Mouse (Mus musculus) layer of hippocampus, adult 8-10 months (tissue): ENCODE measurements around the gene Rpf2. TPM values are rescaled to one million over a fixed set of nuclear protein-coding genes. Genes with fewer than 3 reads are reported as not detected.

Experiments
- DNase-seq, 2 experiments: peaks; one replicate each; pipeline ENCODE4 v3.0.0; 2022; ENCODE audit warnings: low spot score in 2 of 2
- total RNA-seq, 4 experiments: library from RNA; stranded (reverse); gene quantifications; 2 replicates each; pipeline ENCODE4 v1.2.4; 2022

Gene Rpf2
- total RNA-seq, 4 experiments from 2014 or later, result 16.2 to 23.9 (median 22.2) TPM

DNA sequence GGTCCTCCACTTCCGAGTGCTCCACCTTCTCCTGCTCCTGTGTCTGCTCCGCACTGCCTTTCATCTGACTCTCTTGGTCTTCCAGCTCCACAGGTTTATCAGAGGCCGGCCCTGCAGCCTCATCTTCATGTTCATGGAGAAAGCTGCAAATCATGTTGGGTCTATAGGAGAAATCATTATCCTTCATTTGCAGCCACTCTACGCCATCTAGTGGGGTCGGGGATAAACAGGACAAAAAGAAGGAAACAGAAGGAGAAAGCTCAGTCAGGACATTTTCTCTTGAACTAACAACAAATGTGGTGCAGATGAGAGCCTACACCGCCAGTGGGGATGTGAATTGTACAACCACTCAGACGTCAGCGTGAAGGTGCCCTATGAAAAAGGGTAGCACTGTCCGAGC, 2.8 kb upstream of the Rpf2 start:
- DNase-seq, result no peak

- peak in 1 of 2 experiments; percentile 18 for DNase-seq
Measured at GRCm38 (mm10) chr10:40247166-40247716, 405 bp upstream of the Rpf2 start.

- no peak for DNase-seq
Measured at GRCm38 (mm10) chr10:40237826-40238225, 9.0 kb downstream of the Rpf2 start.

- DNase-seq, result no peak
Measured at GRCm38 (mm10) chr10:40233241-40233640, 13.6 kb downstream of the Rpf2 start.

DNA sequence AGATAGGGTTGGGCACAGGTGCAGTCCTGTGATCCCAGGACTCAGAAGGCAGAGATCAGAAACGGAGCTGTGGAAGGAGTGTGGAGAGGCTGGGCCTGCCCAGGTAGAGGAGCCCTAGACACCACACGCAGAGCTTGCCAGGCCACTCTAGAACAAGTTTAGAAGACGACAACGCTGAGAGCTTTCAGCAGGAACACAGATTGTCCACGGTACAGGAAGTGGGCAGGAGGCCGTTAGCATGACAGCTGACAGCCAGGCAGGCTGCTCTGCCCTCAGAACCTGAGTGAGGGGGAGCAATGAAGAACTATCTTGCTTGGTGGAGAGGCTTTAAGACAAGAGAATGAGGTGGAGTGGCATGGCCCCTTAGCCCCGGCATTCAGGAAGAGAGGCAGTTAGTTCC, 14.4 kb downstream of the Rpf2 start:
- no peak for DNase-seq

- no peak for DNase-seq
Measured at GRCm38 (mm10) chr10:40229725-40230124, 17.1 kb downstream of the Rpf2 start.

DNA sequence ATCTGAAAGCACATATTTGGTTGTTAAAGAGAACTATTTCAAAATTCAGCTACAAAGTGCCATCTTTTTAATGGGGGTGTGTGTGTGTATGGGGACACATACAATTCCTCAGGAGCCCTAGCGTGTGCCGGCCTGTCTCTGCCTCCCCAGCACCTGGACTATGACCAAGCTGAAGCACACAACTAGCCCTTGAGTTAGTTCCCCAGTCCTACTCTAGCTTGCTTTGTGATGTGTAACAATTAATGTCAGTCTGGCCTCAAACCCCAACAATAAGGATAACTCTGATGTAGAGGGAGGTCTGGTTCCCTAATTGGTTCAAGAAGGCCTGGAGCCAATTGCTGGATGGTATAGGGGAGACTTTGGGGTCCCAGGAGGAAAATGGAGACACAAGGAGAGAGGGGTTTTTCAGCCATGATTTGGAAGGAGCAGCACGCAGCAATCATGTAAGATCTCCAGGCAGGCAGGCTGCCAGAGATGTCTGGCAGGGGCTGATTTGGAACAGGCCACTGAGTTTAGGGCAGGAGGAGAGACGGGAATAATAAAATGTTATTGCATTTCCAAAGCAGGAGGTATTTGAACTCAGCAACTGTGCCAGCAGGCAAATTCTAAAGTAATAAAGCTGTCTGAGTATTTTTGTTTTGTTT, 19.1 kb downstream of the Rpf2 start:
- no peak for DNase-seq

GRCm38 (mm10) chr10:40218874-40219273, 28.0 kb downstream of the Rpf2 start:
- peak in 1 of 2 experiments; percentile 11 for DNase-seq

GRCm38 (mm10) chr10:40212443-40213169, 34.2 kb downstream of the Rpf2 start:
- DNase-seq, result peak; percentile 83 to 94

DNA sequence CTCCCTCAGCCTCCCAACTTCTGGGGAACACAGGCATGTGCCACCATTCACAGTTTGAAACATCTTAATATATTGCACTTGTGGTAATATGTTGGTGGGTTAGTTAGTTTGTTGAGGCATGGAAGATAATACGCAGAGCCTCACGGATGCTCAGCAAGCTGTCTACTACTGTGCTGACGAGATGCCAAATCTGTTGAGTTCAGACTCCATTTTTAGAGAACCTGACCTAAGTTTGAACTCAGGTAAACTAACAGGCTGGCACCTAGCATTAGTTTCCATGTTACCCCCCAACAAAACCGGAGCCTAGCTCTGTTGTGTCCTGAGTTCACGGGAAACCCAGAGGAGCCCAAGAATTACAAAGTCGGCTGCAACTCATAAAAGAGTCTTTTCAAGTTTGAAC, 51.8 kb downstream of the Rpf2 start:
- no peak for DNase-seq

DNA sequence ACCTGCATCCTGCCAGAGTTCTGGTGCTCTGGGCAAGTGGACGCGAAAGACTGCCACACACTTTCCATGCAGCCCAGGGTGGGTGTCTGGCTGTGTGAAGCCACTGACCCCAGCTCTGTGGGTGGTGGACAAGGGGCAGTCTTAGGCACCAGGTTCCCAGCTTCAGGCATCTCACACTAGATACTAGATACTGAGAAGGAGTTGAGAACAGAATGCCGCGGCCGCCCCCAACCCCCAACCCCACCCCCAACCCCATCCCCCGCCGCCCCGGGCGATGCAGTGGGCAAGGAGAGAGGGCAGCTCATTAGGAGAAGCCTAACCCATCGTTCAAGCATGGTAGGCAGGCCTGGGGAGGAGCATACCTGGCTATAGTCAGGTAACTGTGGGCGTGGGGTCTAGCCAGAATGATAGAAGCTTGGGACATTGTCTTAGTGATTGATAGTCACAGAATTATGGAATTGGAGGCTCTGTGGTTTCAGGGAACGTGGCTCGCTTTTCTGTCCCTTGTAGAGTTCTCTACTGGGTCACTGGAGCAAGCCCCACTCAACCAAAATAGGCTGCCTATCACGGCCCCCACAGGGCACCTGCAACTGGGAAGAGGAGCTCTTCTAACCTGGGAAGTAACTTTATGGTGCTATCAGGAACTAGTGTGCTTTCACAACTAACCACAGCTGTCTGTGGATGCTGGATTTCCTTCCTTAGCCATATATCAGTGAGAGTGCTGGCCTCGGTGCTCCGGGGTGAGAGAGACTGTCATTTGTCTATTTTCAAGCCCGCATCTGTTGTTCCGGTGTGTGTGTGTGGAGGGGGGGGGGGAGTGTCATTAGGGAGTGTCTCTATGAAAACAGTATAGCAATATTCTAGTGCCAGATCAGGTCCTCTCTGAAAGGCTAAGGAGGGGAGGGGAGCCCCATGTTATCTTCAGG, 54.6 kb downstream of the Rpf2 start:
- DNase-seq, result no peak

DNA sequence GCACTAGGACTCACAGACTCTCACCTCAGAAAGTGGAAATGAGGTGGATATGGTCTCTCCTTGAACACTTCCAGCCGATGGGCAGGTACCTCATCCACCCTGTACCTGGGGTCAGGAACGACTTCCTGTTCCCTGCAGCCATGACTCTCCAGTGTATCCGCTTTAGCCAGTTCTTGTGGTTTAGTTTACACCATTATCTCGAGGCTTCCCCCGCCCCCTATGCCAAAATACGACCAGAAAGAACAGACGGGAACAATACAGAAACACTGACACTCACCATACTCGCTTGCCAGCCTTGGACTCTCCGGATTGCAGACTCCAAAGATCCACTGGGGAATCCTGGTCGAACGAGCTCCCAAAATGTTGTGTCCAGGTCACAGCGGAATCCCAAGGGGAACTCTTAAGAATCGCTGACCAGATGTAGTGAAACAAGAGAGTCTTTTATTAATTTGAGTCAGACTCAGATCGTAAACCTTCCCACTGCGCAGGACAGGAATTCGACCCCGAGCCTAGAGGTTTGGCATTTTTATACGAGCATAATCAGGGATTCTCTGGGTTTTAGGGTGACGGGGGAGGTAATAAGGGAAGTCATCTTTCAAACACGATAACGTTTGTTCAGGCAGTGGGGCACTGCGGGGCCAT, 55.4 kb downstream of the Rpf2 start:
- no peak for DNase-seq

DNA sequence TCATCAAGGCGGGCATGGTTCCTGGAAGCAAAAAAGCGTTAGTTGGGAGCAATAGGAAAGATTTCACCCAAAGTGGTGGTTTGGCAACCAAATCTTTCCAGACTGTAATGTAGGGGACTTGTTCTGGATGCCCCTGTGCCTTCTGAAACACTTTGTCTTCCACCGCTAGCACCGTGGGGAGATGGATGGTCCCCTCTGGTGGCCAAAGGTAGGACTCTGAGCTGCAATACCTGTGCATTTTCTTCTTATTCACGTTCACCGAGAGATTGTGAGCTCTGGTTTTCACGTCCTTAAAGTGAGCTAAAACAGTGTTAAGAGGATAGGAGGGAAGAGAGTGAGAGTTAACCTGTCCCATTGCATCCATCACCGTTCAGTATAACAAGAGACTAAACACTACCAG, 56.0 kb downstream of the Rpf2 start:
- DNase-seq, result no peak

GRCm38 (mm10) chr10:40189689-40190088, 57.1 kb downstream of the Rpf2 start:
- no peak for DNase-seq

GRCm38 (mm10) chr10:40188831-40189230, 58.0 kb downstream of the Rpf2 start:
- DNase-seq, result no peak

DNA sequence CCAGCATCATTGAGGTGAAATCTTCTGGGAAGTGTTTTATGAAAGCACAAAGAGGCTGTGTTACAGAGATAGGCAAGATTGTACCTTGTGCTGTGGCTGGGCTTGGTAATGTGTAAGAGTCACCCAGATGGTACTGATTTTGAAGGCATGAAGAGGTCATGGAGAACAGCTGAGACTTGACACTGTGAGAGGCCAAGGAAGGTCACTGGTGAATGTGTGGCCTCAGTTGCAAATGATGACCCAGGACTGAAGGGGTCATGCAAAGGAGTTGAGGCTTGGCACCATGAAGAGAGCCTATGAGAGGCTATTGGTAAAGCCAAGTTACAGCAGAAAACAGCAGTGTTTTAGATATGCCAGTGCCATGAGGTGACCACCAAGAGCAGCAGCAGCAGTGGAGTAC, 60.9 kb downstream of the Rpf2 start:
- DNase-seq, result no peak

- DNase-seq, result no peak
Measured at GRCm38 (mm10) chr10:40180011-40180410, 66.8 kb downstream of the Rpf2 start.

DNA sequence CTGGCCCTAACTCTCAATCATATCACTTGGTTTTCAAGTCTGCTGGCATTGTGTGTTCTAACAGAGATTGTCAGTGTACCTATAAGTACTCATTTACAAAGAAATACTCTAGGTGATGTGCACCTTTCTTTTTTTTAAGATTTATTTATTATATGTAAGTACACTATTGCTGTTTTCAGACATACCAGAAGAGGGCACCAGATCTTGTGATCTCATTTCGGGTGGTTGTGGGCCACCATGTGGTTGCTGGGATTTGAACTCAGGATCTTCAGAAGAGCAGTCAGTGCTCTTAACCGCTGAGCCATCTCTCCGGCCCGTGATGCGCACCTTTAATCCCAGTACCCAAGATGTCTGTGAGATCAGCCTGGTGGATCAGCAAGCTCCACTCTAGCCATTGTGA, 67.7 kb downstream of the Rpf2 start:
- DNase-seq, result no peak

DNA sequence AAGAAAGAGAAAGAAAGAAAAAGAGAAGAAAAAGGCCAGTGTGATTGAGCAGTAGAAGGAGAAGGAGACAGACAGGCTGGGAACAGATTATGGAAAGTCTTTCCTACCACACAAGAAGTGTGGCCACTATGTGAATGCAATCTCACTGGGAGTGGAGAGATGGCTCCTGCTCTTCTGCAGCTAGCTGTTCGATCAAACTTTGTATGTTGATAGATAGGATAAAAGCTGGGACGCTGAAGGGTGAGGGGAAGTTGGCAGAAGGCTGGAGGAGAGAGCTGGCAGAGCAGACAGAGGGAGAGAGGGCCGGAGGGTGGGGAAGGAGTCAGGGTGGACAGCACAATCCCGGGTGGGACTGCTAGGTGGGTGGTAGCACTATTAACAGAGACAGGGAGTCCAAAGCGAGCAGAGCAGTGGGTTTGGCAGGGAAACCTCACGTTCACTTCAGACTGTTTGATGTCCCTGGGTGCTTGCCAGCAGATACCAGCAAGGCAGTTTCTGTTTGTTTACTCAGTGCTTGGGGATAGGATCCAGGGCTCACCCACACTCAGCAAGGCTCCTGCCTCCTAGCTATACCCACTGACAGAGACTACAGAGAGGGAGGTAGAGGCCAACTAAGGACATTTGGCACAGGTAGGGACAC, 69.4 kb downstream of the Rpf2 start:
- peak; percentile 39 to 60 for DNase-seq
